Mouse (Mus musculus): ENCODE measurements around the gene Gsn.

Gsn gene

DNA sequence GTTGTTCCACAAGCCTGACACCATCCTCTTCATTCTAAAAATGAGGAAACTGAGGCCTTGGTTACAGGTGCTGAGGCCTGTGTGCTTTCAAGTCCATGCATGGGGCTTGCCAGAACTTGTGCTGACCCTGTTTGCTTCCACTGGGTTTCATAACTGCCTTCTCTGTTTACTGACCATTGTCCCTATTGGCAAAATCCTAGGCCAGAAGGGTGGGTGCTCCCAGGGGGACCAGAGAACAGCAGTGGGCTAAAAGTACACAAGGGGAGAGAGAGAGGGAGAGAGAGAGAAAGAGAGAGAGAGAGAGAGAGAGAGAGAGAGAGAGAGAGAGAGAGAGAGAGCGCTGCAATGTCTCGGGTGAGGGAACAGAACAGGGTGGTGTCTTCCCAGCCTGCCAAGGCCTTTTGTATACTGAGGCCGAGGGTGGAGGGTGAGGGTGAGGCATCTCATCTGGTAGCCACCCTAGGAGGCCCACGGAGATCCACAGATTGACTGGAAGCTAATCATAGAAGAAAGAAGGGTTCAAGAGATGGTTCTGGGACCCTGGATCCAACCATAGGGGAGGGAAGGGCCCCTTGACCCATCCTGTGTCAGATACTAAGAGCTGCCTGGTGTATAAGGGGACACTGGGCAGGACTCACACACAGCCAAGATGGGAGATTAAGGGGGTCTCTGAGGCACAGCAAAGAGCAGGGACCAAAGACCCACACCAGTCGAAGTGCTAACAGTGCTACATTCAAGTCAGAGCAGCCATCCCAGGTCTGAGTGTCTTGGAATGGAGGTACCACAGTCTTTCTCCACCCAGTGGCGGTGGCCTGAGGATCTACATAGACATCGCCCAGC lies 22.4 kb downstream of the Gsn start:
- no peak for DNase-seq (ENCODE audit: low read depth, low spot score)

DNA sequence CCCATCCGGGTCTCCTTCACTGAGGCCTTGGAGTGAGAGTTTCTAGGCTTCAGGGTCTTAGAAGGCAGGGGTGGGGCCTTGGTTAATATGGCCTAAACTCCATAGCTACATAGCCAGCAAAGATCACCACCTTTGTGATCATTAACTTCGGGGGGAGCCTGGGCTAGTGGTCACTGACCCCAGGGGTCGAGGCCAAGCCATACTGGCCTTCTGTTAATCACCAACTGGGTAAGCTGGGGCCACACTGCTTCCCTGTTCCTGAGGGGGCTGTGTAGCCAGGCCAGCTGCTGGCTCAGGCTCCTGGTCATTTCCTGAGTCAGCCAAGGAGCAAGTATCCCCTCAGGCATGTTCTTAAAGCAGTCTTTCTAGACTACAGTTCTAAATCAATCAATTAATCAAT lies 23.8 kb downstream of the Gsn start:
- no peak for DNase-seq (ENCODE audit: low read depth, low spot score)

- DNase-seq (ENCODE audit: low read depth, low spot score): no peak
Observed at GRCm38 (mm10) chr2:35282214-35282613, 26.0 kb downstream of the Gsn start.

DNA sequence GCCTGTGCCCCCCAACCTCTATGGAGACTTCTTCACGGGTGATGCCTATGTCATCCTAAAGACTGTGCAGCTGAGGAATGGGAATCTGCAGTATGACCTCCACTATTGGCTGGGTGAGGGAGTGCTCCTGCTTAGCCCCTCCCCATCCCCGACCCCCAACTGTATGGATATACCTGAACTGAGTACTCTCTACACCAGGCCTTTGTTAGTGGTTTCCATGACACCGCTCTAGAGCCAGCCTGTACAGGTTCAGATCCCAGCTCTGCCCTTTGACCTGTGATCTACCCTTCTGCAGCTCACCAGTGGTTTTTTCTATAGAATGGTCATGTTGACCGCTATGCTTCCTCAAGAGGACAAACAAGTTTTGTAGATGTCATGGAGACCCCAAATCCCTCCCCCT lies 27.8 kb downstream of the Gsn start:
- no peak for DNase-seq (ENCODE audit: low read depth, low spot score)

GRCm38 (mm10) chr2:35285209-35285608 lies 29.0 kb downstream of the Gsn start:
- DNase-seq (ENCODE audit: low read depth, low spot score): no peak

DNA sequence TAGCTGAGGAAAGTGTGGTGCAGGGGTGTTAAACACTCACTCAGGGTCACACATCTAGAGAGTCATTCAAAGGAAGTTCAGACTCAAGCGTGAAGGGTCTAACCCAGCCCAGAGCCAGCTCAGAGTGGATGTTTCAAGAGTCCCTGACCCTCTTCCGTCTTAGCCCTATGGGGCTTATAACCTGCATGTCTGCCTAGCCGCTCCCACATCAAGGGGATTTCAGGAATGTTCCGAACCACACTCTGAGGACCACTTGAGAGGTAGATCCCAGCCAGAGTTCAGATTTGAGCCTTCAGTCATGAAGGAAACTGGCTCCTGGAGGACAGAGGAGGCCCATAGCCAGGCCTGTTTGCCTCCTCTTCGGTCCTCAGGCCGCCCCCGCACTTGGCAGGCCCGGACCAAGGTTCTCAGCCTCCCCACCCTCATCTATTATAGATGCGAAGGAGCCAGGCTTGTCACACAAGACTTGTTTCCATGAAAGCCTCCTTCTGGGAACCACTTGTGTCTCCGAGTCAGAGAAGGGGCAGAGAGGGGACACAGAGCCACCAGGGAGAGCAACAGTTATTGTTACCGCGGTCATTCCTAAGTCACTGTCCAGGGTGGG lies 30.9 kb downstream of the Gsn start:
- no peak for DNase-seq (ENCODE audit: low read depth, low spot score)

GRCm38 (mm10) chr2:35288758-35289635 lies 32.8 kb downstream of the Gsn start:
- peak; percentile 96 for DNase-seq (ENCODE audit: low read depth, low spot score)

- peak; percentile 80 for DNase-seq (ENCODE audit: low read depth, low spot score)
Observed at GRCm38 (mm10) chr2:35291856-35292255, 35.7 kb downstream of the Gsn start.

GRCm38 (mm10) chr2:35292700-35293099 lies 36.5 kb downstream of the Gsn start:
- no peak for DNase-seq (ENCODE audit: low read depth, low spot score)

DNA sequence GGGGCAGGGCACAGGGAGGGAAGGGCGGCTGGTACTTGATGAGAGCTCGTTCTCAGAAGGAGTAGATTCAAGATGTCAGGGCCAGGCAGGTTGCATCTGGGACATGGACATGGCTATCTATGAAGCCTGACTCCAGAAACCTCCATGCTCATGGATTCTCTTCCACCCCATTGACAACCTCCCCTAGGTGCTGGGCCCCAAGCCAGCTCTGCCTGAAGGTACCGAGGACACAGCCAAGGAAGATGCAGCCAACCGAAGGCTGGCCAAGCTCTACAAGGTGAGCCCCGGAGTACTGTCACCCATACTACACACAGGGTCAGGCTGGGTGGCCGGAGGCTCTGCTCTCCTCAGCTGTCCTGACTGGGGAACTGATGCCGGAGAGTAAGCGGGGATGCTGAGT lies 37.1 kb downstream of the Gsn start:
- no peak for DNase-seq (ENCODE audit: low read depth, low spot score)

GRCm38 (mm10) chr2:35297703-35298332 lies 41.6 kb downstream of the Gsn start:
- DNase-seq (ENCODE audit: low read depth, low spot score): peak; percentile 87

GRCm38 (mm10) chr2:35299437-35299836 lies 43.3 kb downstream of the Gsn start:
- no peak for DNase-seq (ENCODE audit: low read depth, low spot score)

DNA sequence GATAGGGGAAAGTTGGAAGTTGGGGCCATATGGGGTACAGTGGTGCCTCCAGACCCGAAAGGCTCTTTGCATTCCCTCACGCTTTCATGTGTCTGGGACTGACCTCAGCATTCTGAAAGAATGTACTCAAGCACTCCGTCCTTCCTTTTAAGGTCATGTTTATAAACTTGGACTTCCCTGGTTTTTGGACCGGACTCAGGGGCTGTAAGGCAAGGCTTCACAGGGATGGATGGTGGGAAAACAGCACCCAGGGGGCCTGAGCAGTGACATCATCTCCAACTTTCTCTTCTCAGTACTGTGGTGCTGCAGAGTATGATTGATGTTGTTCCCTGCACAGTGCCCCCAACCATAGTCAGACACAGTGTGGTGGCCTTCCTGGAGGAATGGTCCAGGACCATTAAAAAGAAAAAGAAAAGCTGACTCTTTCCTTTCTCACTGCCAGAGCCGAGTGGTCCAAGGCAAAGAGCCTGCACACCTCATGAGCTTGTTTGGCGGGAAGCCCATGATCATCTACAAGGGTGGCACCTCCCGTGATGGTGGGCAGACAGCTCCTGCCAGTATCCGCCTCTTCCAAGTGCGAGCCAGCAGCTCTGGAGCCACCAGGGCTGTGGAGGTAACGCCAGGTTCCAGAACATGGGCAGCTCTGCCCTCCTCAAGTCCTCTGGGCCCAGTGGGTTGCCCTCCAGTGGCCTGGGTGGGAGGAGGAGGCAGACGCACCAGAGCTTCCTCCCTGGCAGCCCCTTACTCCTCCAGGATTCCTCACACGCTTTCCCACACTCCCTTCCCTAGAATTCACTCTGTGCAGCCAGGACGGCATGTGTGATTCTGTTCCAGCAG lies 46.1 kb downstream of the Gsn start:
- DNase-seq (ENCODE audit: low read depth, low spot score): no peak

- no peak for DNase-seq (ENCODE audit: low read depth, low spot score)
Observed at GRCm38 (mm10) chr2:35308166-35308565, 52.0 kb downstream of the Gsn start.

DNA sequence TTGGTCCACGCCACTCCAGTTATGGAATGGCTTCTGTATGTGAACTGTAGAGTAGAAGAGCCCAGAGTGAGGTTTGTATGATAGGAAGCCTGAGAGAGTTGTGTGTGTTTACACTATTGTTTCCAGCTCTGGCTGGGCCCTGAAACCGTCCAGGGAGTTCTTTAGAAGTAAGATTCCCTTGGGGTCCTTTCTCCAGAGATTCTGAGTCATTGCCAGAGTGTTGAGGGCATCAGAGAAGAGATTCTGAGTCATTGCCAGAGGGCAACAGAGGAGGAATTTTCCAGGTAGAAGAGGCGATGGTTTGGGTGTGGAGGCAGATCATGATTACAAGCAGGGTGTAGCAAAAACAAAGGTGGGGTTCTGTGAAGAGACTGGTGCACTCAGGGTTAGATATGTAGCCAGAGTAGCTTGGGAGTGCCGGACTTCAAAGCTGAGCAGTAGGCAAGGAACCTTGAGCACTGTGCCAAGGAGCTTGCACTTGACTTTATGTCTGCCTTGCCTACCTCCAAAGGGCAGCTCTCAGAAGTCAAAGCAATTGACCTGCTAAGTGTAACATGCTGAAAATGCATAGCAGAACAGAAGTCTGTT lies 53.8 kb downstream of the Gsn start:
- DNase-seq (ENCODE audit: low read depth, low spot score): peak; percentile 73

GRCm38 (mm10) chr2:35314300-35314699 lies 58.1 kb downstream of the Gsn start:
- no peak for DNase-seq (ENCODE audit: low read depth, low spot score)

- no peak for DNase-seq (ENCODE audit: low read depth, low spot score)
Observed at GRCm38 (mm10) chr2:35317604-35318003, 61.4 kb downstream of the Gsn start.

GRCm38 (mm10) chr2:35318405-35318804 lies 62.2 kb downstream of the Gsn start:
- no peak for DNase-seq (ENCODE audit: low read depth, low spot score)

GRCm38 (mm10) chr2:35320399-35320798 lies 64.2 kb downstream of the Gsn start:
- no peak for DNase-seq (ENCODE audit: low read depth, low spot score)

GRCm38 (mm10) chr2:35322404-35323164 lies 66.4 kb downstream of the Gsn start:
- DNase-seq (ENCODE audit: low read depth, low spot score): no peak

Measured in 3T3-L1 (cell line).